Mouse (Mus musculus) cerebellum, postnatal 36 days (tissue): ENCODE results near the gene Col16a1.

ENCODE experiments used
- DNase-seq, 2 experiments: peaks; one replicate each; pipeline ENCODE4 v3.0.0; 2021 to 2022; ENCODE audit warnings: mixed read lengths in 2 of 2

Gene Col16a1

DNA sequence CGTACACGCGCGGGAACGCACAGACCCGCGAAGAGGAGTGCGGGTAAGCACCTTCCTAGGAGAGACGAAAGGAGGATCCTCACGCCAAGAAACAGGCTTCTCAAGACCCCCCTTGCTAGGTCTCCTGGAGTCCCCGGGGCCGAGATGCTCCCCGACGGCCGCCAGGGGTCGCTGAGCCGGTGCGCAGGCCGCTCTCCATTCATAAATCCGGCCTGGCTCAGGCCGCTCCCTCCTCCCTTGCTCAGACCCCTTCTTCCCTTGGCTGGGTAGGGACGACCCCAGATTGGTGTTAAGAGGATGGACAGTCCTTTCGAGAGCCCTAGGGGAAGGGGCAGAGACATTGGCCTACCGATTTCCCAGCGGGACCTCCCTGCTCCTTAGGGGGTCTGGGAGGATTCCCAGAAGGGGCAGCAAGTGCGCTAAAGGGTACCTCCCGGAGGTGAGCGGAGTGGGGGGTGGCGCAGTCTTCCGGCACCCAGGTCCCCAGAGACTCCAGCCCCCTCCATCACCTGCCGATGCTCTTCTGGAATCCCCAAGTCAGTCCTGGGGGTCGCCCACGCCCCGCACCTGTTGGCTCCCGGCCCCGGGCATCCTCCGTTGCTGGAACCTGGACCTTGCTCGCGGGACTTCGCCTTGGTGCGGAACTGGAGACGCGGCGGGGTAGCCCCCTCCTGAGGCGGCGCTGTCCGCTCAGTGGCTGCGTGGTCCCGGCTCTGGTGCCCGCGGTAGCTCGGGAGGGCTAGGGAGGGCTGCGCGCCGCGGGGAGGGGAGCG lies 91.0 kb downstream of the Col16a1 start:
- peak; percentile 64 for DNase-seq

DNA sequence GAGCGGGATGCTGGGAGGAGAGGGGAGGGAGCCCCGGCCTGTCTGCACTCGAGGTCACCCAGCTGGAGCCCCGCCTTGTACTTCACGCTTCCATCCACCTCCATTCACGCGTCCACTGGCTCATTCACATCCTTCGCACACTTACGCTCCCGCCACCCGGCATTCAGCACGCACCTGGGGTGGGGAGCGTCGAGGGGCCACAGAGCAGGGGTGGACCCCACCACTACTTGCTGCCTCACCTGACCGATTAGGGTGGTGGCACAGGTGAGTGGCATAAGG lies 91.5 kb downstream of the Col16a1 start, which contains the start of gene Hcrtr1:
TSS of gene Hcrtr1 (minus strand) at position 146 of the 279 bp plus-strand sequence.
- no peak for DNase-seq

DNA sequence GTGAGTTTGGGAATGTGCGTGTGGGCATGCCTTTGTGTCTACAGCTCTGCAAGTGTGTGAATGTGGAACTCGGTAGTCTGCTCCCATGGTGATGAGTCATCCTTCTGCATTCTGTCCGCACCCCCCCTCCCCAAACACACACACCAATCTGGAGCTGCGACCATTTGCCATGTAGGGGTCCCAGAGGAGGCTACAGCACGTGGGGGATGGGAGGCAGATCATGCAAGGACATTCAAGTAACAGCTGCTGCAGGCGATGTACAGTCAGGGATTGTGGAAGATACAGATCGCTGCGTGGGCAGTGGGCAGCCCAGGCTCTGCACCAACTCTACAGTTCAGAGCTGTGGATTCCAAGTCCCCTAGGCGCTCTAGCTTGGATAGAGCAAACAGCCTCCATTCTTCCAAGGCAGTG lies 93.4 kb downstream of the Col16a1 start:
- no peak for DNase-seq

DNA sequence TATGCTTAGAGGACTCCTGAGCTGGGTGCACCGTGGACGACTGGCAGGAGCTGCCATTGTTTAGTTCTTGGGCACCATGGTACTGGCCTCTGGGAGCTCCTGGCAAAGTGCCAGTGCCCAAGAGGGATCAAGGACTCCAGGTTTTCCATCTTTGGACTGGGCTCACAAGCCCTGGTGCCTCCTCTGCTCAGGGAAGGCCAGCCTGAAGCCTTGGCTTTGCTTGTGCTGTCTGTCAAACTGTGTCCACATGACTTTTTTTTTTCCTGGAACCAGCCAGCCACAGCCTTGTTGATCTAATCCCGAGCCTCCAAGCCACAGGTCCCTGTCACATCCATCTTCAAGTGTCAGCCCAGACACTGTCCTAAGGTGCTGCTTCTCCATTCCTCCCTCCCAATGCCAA lies 94.1 kb downstream of the Col16a1 start:
- DNase-seq = no peak

DNA sequence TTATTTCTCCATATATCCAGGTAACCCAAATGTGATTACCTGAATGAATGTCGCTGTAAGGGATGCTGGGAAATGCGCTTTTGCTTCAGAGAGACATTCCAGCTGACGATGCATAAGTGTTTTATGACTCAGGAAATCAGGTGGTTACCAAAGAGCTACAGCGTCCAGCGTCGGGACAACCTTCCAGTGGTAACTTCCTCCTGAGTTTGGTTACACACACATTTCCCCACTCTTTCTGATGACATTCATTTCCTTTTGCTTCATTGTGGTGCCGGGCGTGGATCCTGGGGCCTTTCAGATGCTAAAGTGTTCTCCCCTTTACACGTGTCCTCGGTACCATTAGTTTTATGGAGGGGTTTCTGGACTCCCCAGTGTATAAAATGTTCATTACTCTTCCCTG lies 100.8 kb downstream of the Col16a1 start:
- DNase-seq = no peak
